Mouse (Mus musculus) 3134 (cell line): Measurements from ENCODE around the gene Mink1.
"Not testable (repeated sequence)": the region's sequence is repeated elsewhere in the genome, so short reads cannot be mapped to it uniquely, and the experiment has no call there.

Source experiments
- DNase-seq: peaks from one replicate; pipeline ENCODE4 v3.0.0-alpha.2; 2011; ENCODE audit warnings: low spot score; ENCODE audit not compliant: insufficient read length; ENCODE audit errors: extremely low read depth

The Mink1 gene

DNA sequence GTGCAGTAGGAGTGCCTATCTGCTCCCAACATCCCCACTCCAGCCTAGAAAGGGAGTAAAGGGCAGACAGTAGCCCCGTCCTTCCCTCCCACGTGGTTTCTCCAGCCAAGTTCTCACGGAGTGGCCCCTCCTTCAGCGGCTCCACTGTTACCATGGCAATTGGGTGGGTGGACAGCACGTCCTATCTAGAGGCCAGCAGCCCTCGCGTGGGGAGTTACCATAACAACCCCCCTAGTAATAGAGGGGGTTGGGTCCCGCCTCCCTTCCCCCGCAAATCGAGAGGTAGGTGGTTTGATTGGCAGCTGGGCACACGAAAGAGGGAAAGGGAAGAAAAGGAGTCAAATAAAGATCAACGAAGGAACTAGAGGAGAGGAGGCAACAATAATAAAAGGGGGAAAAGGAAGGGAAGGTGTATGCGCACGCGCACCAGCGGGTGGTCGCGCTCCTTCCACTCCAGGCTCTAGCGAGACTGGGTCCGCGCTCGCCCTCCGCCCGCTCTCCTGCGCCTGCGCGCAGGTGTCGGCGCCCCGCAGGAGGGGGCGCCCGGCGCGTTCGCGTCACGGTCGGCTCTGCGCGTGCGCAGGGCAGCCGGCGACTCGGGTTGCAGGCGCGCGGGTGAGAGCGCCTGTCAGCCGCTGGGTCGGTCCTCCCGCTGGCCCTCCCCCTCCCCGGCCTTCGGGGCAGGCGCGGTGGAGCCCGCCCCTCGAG lies at the start of gene Mink1:
Gene Mink1, plus strand, starts transcription at position 595 of the 708 bp plus-strand sequence.
- DNase-seq, result peak; percentile 91

DNA sequence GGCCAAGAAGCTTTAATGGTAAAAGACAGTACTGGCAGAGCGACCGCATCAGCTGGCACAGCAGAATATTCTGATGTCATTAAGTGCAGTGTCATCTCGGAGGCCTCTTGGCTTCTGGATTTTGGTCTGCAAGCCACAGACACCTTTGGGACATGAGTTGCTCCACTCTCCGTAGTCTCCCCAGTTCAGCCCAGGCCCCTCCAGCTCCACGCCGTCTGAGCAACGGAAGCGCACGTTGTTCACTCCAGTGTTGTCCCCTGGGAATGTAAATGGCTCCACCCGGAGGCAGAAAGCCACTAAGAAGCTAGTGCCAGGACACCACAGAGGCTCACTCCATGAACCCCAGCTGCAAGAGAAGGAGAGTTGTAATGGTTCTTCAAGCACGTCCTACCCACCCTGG lies 49.2 kb upstream of the Mink1 start:
- DNase-seq, result peak; percentile 46

DNA sequence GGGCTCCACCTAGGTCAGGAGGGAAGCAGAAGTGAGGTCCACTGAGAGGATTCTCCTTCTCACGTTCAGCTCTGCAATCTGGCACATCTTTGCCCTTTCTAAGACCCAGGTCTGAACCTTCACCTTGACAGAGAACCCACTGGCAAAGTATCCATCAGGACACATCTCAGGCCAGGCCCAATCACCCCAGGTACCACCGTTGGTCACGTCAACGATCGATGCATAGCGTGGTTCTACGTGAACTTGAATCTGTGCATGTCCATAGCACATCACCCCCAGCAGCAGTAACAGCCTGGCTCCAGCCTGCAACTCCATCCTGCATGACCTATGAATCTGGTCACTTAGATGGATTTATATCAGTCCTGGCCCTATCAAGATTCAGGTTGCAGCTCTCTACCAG lies 48.4 kb upstream of the Mink1 start, which contains the start of gene Vmo1:
Gene Vmo1, minus strand, starts transcription at position 329 of the 400 bp plus-strand sequence.
- DNase-seq, result no peak

DNA sequence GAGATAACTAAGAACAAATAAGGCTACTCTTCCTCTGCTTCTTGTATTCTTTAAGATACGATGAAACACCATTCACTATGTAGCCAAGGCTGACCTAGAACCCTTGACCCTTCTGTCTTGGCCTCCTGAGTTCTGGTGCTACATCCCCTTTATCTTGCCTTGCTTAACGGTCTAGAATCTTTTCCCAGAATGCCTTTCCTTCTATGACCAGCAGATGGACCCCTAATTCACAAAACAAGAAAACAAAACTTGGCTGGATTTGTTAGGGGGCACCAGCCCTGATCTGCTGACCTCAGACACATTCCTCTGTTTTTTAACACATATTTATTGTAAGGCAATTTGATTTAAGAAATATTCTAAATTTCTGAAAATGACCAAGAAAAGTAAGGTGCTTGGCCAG lies 46.3 kb upstream of the Mink1 start:
- no peak for DNase-seq

DNA sequence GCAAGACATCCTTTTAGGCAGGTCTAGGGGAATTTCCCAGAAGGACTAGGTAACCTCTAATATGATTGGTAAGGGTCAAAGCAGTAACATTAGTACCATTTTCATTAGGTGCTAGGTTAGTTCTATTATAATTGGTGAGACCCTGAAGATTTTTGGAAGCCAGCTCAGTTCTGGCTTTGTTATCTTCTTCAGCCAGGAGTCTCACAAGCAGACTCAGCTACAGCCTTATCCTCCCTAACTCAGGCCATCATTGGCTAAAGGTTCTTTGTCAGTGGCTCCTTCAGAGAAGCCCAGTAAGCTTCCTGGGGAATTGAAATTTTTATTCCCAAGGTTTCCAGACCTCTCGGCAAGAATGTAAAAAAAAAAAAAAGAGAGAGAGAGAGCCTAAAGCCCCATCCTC lies 44.2 kb upstream of the Mink1 start:
- DNase-seq, result no peak

DNA sequence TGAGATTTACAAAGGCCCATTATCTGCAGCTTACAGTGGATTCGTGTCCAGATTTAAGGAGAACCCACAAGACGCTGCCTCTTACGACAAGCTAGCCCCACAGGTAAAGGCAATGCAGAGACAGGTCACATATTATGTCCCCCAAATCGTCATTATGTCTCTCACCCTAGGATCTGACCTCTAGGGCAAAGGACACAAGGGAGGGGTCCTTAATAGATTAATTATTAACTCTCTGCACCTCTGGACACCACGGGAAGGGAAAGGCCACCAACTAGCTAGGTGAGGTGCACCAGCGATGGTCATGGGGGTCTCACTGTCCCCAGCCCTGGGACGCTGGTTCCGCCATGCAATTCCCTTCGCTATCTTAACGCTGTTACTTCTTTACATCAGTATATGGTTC lies 43.8 kb upstream of the Mink1 start, which contains the start of gene Gltpd2:
Gene Gltpd2, plus strand, starts transcription at position 274 of the 400 bp plus-strand sequence.
- no peak for DNase-seq

DNA sequence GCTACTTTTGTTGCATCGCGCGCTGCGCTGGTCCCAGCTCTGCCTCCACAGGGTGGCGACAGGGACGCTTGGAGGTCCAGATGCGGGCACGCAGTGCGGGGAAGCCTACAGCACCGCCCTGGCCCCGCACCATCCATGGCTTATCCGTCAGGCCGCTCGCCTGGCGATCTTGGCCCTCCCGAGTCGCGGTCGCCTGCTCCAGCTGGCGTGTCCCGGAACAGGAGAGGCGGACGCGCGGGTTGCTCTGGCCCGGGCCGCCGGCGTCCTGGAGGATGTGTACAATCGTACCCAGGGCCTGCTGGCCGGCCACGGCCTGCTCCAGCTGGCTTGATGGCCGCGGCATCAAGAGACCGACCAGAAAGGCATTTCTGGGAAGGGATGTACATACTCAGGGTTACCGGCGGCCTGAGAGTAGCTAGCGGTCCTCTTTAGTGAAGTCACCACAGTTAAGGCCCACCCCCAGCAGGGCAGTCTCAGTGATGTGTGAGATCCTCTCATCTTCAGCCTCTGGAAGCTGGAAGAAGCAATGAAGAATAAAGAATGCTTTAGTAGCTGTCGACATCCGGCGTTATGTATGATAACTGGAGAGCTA lies 42.4 kb upstream of the Mink1 start:
- DNase-seq, result no peak

DNA sequence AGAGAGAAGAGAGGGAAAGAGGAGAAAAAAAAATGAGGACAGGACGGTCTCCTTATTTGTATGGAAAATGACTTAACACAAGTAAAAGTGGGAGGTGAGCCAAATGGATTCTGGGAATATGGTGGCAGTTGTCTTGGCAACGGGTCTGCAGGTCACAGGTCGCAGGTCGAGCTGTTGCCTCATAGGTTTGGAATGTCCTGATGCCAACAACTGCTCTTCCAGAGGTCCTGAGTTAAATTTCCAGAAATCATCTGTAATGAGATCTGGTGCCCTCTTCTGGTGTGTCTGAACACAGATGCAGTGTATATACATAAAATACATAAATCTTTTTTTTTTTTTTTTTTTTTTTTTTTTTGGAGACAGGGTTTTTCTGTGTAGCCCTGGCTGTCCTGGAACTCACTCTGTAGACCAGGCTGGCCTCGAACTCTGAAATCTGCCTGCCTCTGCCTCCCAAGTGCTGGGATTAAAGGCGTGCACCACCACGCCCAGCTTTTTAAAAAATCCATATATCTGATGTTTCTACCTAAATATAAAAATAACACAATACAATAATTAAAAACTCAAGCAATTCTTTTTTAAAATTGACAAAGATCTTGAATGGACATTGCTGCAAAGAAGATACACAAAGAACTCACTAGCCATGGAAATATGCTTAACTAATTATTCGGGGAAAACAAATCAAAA lies 39.2 kb upstream of the Mink1 start:
- peak; percentile 55 for DNase-seq

DNA sequence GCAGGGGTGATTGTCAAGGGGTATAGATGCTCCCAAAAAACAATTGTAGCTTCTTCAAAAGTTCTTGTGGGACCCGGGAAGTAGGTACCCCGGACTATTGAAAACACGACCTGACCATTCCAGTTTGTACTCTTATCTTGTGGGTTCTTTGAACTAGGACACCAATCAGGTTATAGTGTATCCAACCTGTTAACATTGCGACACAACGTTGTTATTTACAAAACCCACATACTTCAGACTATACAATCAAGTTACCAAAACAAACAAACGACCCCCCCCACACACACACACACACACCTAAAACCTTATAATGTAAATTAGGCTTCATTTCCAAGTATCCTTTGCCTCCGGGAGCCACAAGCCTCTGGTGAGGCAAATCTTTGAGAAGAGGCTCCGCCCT lies 37.9 kb upstream of the Mink1 start:
- DNase-seq, result no peak

DNA sequence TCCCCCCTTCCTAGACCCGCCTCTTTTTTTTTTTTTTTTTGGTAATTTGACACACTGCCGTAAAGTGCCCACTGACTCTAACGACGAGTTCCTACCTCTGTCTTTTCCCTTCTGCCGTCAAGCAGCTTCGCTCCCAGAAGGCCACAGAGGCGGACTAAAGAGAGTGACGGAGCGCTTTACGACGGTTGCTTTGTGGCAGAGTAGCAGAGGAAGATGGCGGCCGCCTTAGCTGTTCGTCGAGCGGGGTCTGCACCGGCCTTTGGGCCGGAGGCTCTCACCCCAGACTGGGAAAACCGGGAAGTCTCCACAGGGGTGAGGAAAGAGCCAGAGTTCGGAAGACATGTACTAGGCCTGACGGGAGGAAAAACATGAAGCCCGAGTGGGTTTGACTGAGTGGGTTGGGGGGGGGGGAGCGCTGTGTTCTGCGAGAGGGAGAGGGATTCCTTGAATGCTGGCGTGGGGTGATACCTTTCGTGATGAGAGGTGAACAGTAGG lies 37.5 kb upstream of the Mink1 start, which contains the start of gene Psmb6:
Gene Psmb6, plus strand, starts transcription at position 184 of the 495 bp plus-strand sequence.
- peak; percentile 84 for DNase-seq

DNA sequence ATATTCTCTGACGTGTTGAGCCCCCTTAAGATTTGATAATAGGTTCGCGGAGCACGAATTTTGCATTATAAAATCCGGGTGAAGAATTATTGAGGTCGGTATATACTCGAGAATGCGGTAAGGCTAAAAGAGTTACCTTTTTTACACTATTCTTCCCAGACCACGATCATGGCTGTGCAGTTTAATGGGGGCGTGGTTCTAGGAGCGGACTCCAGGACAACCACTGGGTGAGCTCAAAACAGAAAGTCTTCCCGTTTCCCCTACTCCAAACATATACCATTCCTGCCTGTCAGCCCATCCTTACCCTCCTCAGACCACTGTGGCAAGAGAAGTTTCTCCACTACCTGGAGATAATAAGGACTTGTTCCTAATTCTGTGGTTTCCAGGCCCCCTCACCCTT lies 37.0 kb upstream of the Mink1 start:
- DNase-seq, result no peak

DNA sequence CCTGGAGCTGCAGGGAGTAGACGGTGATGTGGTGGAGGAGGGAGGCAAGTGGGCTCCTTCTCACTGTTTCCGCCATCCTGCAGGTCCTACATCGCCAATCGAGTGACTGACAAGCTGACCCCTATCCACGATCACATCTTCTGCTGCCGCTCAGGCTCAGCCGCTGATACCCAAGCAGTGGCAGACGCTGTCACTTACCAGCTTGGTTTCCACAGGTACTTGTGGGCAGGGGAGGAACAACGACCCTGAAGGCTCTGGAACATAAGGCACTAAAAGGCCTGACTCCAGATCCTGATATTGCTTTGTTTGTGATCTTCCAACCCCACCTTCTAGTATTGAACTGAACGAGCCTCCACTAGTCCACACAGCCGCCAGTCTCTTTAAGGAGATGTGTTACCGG lies 36.5 kb upstream of the Mink1 start:
- DNase-seq, result no peak

DNA sequence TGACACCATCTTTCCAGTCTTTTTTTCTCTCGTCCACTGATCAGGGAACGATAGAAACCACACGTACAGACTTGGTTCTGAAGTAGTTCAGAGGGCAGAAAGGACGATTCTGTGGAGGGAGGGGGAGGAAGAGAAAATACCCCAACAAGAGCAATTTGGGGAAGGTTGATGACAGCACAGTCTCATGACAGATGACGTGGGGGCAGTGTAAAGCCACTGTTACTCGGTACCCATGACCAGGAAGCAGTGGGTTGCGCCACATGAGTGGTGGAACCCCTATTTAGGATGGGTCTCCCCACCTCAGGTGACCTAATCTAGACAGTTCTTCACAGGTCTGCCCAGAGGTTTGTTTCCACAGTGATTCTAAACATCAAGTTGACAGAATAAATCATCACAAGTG lies 34.1 kb upstream of the Mink1 start:
- no peak for DNase-seq

DNA sequence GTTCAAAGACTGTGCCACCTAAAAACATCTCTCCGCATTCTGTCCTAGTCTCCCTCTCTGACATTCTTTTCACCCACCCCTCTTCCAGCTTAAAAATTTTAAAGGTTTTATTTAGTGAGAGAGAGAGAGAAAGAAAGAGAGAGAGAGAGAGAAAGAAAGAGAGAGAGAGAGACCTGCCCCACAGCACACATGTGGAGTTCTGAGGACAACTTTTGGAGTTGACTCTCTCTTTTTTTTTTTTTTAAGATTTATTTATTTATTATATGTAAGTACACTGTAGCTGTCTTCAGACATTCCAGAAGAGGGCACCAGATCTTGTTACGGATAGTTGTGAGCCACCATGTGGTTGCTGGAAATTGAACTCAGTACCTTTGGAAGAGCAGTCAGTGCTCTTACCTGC lies 31.6 kb upstream of the Mink1 start:
- not testable (repeated sequence) for DNase-seq

DNA sequence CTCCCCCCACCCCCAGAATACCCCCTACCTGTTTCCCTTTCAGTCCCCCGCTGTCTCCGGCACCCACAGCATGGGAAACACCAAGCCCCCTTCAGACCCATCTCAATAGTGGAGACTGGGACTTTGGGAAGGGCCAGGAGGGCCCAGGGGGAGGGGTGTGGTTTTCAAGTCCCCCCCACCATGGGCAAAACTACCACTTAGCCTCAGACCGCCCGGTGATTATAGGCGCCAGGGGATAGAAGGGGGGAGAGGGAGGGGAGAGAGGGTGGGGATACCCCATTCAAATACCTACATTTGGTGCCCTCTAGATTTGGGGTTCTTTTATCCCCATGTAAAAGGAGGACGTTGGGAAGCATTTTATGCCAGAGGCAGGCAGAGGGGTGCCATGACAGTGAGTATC lies 29.8 kb upstream of the Mink1 start, which contains the start of gene Gm40193:
Gene Gm40193, minus strand, starts transcription at position 101 of the 400 bp plus-strand sequence.
- DNase-seq, result no peak

DNA sequence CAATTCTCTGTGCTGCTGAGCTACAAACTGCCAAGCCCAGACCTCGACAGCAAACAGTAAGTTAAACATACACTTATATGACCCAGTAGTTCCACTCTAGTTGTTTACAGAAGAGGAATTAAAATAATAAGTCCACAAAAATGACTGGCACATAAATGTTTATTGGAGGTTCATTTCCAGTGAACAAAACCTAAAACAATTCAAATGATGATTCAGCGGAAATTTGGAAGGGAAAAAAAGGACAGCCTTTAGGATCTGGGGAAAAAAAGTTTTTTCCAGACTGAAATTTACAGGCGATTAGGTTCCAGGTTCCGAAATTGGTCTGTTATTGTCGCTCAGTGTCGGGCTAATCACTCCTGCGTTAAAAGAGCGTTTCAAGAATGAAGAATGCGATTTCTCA lies 23.3 kb upstream of the Mink1 start:
- no peak for DNase-seq

DNA sequence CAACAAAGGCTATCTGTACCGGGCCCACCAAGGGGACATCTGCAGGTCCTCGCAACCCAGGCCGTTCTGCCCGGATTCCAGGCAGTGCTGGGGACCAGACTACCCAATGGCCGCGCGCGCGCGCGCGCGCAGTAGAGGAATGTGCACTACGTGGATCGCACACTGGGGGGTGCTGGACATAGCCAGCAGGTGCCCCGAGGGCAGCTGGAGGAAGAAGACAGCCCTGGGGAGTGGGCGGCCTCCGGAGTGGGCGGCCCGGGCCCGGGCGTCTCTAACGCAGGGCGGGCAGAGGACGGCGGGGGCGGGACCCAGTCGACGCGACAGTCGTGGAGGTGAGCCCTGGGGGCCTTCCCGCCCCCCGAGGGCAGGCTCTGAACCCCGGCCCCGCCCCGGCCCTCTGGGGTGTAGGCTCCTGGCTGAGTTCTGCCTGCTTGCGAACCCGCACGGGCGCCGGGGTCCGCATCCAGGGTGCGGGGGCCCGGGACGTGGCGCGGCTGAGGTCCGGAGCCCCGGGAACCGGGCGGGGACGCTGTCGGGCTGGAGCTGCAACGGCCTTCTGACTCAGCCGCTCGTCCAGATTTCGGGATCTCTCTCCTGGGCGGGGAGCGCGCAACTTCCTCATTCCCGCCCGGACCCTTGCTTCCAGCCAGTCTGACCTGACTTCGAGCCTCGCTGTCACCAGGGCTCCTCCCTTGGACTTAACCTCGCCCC lies 22.6 kb upstream of the Mink1 start, which contains the start of gene Pld2:
Gene Pld2, plus strand, starts transcription at position 188 of the 711 bp plus-strand sequence.
- DNase-seq, result peak; percentile 97

DNA sequence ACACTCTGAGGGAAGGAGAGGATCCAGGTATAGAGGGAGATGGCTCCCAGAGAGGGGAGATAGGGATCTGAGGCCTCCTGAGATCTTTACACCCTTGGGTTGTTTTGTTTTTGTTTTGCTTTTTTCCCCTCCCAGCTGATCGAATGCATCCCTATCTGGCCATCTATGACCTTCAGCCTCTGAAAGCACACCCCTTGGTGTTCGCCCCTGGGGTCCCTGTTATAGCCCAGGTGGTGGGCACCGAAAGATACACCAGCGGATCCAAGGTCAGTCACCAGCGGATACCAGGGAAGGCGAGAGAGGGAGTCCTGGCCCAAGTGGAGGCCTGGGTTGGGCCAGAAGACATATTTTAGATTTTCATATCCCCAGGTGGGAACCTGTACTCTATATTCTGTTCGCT lies 21.8 kb upstream of the Mink1 start:
- no peak for DNase-seq

DNA sequence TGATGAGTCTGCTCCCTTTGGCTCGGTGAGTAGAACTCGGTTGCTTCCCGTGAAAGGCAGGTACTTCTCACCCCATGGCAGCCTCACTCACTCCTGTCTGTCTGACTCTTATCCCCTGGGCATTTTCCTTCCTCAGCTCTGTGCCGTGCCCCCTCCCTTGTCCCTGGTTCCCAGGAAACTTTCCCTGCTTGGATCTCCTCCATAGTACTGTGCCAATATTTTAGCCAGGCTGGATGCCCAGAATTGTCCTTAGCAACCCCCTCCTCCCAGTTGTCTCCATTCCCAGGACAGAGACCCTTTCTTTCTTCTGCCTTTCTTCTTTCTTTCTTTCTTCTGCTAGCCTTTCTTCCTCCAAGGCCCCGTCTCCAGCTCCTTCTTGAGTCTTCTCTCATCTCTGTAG lies 21.3 kb upstream of the Mink1 start:
- no peak for DNase-seq

DNA sequence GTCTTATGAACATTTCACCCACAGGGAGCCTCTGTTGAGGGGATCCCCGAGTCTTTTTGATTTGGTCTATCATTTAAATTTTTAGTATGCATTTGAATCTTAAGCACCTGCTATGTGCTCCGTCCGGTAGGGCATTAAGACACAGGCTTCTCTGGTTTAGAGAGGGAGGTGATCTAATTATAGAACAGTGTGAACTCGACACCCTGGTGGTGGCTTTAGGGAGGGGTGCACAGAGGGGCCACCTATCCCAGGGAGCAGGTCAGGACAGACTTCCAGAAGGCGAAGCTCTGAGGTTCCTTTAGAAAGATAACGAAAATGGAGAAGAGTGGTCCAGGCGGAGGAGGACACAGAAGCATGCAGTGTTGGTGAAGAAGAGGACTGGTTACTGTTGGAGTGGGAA lies 18.2 kb upstream of the Mink1 start:
- DNase-seq, result no peak

DNA sequence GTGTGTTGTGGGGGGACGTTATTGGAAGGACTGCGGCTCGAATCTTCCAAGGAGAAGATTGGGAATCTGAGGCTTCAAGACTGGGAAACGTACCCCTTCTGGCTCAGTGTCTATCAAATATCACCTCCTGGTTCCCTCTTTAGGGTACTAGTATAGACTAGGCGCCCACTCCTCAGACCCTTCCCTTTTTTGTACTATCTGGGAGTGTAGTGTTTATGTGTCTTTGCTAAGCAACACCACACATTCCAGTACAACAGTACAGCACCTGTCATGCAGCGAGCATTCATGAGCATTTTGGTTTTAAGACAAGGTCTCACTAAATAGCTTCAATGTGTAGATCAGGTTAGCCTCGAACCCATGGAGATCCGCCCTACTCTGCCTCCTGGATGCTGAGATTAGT lies 11.2 kb upstream of the Mink1 start:
- no peak for DNase-seq
